Mouse (Mus musculus) right cerebral cortex, postnatal 36 days (tissue): ENCODE results near the gene Cox6b1.
A peak's percentile ranks its signal among the peaks of the same experiment; 100 is the strongest.

Experiments
- DNase-seq, 2 experiments: peaks; one replicate each; pipeline ENCODE4 v3.0.0; 2022; ENCODE audit warnings: low spot score in 2 of 2, mixed read lengths in 1 of 2

Cox6b1 gene

DNA sequence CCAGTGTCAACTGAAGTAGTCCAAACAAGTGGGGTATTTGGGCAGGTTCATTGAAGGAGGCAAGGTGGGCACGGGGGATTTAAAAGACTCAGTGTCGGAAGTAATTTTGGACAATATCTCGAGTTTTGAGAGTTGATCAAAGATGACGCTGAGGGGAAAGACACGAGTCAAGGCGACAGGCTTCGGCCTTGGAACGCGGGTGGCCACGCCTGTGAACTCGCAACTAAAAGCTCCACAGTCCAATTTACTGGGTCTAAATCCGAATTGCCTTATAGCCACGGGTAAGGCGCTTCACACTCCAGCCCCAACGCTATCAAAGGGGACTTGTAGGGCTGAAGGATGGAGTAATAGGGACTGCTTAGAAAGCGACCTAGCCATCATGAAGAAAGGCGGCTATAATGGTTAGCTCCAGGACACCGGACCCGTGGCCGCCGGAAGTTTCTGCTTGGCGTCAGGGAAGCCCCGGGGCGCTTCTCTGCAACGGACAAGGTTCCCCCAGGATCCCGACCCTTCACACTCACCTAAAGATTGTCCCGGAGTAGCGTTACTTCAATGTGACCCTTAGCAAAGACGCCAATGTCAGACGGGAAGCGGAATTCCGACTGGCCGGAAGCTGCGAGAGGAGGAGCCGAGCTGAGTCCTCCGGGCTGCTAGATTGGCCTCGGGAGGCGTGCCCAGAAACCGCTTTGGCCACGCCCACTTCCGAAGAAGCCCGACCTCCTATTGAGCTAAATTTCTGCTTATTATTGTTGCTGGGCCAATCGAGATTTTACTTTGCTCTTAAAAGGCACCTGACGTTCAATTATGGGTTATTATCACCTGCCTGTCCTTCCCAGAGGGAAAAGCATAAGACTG, at the start of gene Cox6b1:
TSS of gene Cox6b1 (minus strand) at position 622 of the 855 bp plus-strand sequence.
- DNase-seq, result peak; percentile 77 to 83

GRCm38 (mm10) chr7:30671480-30671879, 45.5 kb upstream of the Cox6b1 start, which contains the start of gene Pmis2:
Gene Pmis2, minus strand, starts transcription at chr7:30671605.
- DNase-seq, result no peak

DNA sequence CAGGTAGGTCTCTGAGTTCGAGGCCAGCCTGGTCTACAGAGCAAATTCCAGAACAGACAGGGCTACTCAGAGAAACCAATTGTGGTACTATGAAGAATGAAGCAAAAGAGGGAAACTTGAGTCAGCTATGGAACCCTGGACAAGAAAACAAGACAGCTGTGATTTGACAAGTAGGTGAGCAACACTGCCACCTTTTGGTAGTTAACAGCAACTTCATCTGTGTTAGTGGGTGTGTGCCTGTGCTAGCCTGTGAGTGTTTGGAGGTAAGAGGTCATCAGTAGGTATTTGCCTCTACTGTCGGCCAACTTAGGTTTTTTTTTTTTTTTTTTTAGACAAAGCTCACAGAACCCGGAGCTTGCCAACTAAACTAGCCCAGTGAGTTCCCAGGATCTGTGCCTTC, 43.3 kb upstream of the Cox6b1 start:
- no peak for DNase-seq

DNA sequence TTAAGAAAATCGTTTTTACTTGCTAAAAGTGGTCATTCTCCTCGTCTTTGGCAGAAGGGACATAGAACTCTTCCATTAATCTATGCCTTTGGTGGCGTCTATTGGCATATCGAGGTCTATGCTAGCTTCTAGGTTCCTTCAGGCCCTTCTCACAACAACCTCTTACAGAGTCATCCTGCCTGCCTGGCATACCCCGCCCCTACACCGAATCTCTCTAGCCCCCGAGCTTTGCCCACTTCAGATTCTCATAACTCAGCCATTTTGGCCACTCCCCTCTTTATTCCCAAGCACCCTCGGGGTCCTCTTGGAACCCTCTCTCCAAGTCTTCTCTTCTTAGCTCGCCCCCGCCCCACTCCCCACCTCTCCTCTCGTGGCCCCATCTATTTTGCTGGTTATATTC, 39.4 kb upstream of the Cox6b1 start:
- DNase-seq, result no peak

GRCm38 (mm10) chr7:30664529-30665200, 38.7 kb upstream of the Cox6b1 start, which contains the start of gene Haus5:
Gene Haus5, minus strand, starts transcription at chr7:30664994.
- peak; percentile 91 to 92 for DNase-seq

- DNase-seq, result peak; percentile 99 to 100
Observed at GRCm38 (mm10) chr7:30649591-30650540, 23.9 kb upstream of the Cox6b1 start, which contains the start of gene Rbm42. Gene Rbm42, minus strand, starts transcription at chr7:30650317.

GRCm38 (mm10) chr7:30639083-30639482, 13.1 kb upstream of the Cox6b1 start:
- no peak for DNase-seq

- no peak for DNase-seq
Observed at GRCm38 (mm10) chr7:30636395-30636794, 10.4 kb upstream of the Cox6b1 start.

DNA sequence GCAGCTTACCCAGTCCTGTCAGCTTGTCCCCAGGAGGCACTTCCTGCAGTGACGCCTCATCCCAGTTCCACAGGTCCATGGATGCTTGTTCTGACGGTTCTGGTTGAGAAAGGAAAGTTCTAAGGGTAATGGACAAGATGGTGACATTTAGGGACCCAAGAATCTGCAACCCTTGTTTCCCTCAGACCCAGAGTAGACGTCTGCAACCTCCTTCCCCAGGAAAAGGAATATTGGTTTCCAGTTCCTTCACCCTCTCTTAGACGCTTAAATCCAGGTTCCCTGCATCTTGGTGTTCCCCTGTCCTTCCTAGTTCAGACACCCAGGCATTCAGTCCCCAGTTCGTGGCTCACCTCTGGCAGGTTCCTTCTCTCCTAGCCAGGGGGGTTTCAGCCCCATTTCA, 9.8 kb upstream of the Cox6b1 start, which contains the start of gene Etv2:
TSS of gene Etv2 (minus strand) at position 101 of the 400 bp plus-strand sequence.
- DNase-seq, result no peak

DNA sequence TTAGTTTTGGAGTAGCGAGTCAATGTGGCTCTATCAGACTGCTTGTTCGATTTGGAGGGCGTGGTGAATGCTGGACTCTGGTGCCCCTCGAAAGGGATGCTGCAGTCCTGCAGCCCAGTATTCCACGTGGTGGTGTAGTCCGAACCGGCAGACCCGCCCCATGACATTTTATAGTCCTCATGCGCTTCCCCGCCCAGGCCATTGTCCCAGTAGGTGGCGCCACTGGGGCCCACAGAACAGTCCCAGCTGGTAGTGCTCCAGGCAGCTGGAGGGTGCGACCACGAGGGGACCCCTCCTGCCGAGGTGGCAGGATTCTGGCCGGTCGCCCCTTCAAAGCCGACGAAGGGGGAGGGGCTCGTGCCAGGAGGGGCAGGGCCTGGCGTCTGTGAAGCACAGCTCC, 8.7 kb upstream of the Cox6b1 start:
- DNase-seq, result no peak

DNA sequence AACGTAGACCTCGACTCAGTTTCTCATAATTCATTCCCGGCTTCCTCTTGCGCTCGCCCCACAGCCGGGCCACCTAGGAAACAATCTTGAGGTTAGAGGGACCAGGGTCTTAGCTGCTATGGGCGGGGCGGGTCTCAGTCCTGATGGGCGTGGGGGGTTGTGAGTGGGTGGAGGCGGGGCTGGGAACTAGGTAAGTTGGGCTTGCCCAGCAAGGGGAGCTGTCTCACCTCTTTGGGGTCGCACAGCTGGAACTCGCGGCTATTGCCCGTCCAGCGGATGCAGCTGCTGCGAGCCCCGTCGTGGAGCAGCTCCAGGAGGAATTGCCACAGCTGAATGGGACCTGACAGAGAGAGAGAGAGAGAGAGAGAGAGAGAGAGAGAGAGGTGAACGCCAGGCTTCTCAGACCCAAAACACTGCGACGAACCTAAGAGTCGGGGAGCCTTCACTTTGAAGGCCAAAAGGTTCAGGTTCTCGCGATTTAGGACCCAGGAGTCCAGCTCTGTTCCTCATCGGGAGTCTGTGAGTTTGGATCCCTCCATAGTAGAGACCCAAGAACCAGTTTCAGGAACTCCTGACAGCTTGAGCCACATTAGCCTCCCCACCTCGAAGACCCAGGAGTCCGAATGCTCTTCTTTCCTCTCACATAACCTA, 7.9 kb upstream of the Cox6b1 start:
- no peak for DNase-seq

- no peak for DNase-seq
Observed at GRCm38 (mm10) chr7:30629013-30629412, 3.1 kb upstream of the Cox6b1 start.

DNA sequence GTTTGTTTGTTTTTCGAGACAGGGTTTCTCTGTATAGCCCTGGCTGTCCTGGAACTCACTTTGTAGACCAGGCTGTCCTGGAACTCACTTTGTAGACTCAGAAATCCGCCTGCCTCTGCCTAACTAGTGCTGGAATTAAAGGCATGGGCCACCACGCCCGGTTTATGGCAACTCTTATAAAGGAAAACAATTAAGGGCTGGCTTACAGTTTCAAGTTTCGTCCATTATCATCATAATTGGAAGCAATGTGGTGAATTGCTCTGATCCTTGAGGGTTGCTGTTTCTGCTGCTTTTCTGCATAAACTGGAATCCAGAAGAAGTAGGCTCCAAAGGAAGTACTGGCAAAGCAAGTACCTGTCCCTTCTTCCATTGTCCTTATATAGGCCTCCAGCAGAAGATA, 696 bp upstream of the Cox6b1 start:
- DNase-seq, result no peak

DNA sequence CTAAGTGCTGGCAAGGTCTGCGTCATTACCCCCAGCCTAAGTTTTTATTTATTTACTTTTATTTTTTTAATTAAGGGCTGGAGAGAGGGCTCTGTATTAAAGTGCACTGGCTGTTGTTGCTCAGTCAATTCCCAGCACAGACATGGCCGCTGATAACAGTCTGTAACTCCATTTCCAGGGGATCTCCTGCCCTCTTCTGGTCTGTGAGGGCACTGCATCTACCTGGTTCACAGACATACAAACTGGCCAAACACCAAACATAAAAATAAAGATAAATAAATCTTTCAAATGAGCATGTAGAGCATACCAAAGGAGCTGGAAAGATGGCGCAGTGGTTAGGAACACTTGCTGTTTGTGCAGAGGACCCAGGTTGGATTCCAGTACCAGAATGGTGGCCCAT, 6.7 kb downstream of the Cox6b1 start:
- DNase-seq, result no peak

DNA sequence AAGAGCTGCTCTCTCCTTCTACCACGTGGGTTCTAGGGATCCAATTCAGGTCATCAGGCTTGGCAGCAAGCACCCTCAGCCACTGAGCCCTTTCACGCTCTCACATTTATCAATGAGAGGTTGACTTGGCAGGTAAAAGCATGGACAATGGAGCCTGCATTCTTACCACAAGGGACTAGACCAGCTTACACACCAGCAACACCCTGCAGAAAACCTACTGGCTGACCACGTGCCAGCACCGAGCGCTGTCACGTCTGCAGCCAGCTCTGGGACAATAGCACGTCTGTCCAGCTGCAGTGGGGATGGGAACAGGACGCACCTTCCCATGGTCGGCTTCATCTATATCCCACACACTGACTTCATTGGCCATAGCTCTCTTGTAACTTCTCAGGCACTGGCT, 7.3 kb downstream of the Cox6b1 start:
- DNase-seq, result no peak

DNA sequence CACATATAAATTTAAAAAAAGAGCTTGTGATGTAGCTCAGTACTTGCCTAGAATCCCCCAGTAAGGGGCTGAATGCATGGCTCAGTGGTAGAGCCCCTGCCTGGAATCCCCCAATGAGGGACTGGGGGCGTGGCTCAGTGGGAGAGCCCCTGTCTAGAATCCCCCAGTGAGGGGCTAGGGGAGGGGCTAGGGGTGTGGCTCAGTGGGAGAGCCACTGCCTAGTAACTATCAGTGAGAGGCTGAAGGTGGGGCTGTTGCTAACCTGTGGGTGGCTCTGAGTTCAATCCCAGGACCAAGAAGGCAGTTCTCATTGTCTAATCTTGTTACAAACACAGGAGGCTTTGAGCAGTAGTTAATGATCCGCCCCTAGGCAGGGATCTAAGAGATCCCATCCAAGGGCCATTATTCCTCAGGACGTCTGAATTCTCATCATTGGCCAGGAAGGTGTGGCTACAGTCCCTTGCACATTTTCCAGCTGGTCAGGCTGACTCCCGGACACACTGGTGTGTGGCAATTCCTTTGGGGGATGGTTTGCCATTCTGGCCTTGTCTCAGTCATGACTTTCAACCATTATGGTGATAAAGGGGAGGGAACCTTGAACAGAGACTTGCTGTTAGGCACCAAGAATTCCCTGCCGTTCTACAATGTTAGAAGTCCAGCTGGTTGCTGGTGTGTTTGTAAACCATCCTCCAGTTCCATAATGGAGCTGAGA, 10.7 kb downstream of the Cox6b1 start:
- no peak for DNase-seq

DNA sequence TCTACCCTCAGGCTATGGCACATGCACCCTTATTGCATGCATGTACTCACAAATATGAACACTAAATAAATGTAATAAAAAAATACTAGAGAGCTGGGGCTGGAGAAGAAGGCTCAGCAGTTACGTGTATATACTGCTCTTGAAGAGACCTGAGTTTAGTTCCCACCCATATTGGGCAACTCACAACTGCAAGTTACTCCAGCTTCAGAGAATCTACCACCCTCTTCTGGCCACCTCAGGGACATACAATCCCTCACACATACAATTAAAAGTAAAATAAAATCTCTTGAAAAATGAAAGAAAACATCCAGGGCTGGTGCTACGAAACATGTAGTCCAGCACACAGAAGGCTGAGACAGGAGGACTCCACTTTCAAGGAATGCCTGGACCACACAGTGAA, 11.5 kb downstream of the Cox6b1 start:
- DNase-seq, result no peak

GRCm38 (mm10) chr7:30613529-30614112, 12.3 kb downstream of the Cox6b1 start:
- no peak for DNase-seq

DNA sequence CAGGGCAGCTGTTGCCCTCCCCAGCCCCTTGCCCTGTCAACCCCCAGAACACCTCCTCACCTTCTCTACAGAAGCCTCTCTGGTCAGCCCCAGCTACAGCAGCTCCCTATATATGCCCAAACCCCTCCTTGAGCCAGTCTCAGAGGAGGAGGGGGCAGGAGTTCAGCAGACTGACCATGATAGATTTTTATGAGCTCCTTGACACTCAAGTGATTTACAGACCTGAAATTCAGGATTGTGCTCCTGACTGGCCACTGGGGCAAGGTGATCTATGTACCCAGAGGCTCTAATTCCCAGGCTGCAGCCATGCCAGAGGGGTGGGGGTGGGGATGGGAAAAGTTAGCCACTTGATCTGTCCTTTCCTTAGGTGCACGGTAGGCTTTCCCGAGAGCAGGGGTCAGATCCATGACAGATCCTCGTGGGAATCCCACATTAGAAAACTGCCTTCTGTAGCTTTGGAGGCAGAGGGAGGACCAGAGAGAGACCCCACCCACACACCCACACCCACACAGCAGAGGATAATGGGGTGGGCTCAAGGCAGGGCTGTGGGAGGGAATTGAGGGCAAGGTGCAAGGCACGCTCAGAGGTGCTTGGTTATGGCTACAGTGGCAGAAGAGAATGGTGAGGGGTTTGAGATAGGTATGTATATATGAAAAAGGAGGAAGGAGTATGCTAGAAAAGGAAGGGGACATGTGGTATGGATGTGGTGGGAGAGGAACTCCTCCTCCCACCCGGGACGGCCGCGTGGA, 13.1 kb downstream of the Cox6b1 start, which contains the start of gene Upk1a:
TSS of gene Upk1a (minus strand) at position 194 of the 749 bp plus-strand sequence.
- no peak for DNase-seq
